Mouse (Mus musculus) stomach, embryonic 15.5 days (tissue): Measurements from ENCODE around the gene Krtcap2. TPM values are rescaled to one million over a fixed set of nuclear protein-coding genes. Genes with fewer than 3 reads are reported as not detected.

Experiments used
- ATAC-seq: fragments of 200-750 bp; cut with Nextera tagmentation; 2 replicates; pipeline ENCODE4 v1.8.0; 2017; ENCODE audit warnings: low read depth, moderate number of reproducible peaks, moderate TSS enrichment; ENCODE audit not compliant: insufficient read depth, low FRiP score
- H3K27ac ChIP-seq: fragments of 300-500 bp; sonication (generic); 2 replicates; pipeline ENCODE4 v1.5.1; 2015; ENCODE audit warnings: mild to moderate bottlenecking, inconsistent platforms
- H3K27me3 ChIP-seq: fragments of 300-500 bp; sonication (generic); replicated peaks from 2 replicates; pipeline ENCODE4 v1.6.1; 2015; ENCODE audit warnings: inconsistent platforms
- H3K36me3 ChIP-seq: fragments of 300-500 bp; sonication (generic); 2 replicates; pipeline ENCODE4 v1.6.1; 2015; ENCODE audit warnings: inconsistent platforms
- H3K4me1 ChIP-seq: fragments of 300-500 bp; sonication (generic); 2 replicates; pipeline ENCODE4 v1.6.1; 2015; ENCODE audit warnings: inconsistent platforms
- H3K4me2 ChIP-seq: fragments of 300-500 bp; sonication (generic); 2 replicates; pipeline ENCODE4 v1.6.1; 2015; ENCODE audit warnings: mild to moderate bottlenecking, inconsistent platforms
- H3K4me3 ChIP-seq: fragments of 300-500 bp; sonication (generic); replicated peaks from 2 replicates; pipeline ENCODE4 v1.5.1; 2015; ENCODE audit warnings: inconsistent platforms
- H3K9ac ChIP-seq: fragments of 300-500 bp; sonication (generic); 2 replicates; pipeline ENCODE4 v1.6.1; 2015; ENCODE audit warnings: inconsistent platforms
- H3K9me3 ChIP-seq: fragments of 300-500 bp; sonication (generic); 2 replicates; pipeline ENCODE4 v1.6.1; 2016; ENCODE audit warnings: inconsistent platforms
- WGBS: fragments of 180-500 bp; shearing (Covaris S2); methylation state at CpG from one replicate; pipeline ENCODE4 v1.1.7; 2015; 5-methylcytosine and 5-hydroxymethylcytosine counted together
- polyA plus RNA-seq: library from polyadenylated mRNA; unstranded; fragments of >200 nt; fragmentation: Nextera tagmentation; extraction: Ambion mirVana; gene quantifications from 2 replicates; pipeline ENCODE4 v1.2.1, GENCODE M21; 2015

The Krtcap2 gene
- polyA plus RNA-seq, 1 experiment from 2014 or later = 406 TPM

- WGBS = 25% methylated on average over 14 of the region's 14 CpGs
- Histone ChIP-seq H3K4me2 (peak overlapping the region; percentile 96), H3K27ac (peak overlapping the region; percentile 90), H3K9me3 (no peaks in the 10 kb centered on the region), H3K27me3 (no peaks in the 10 kb centered on the region), H3K36me3 (peaks cover 10% of the 10 kb centered on the region; the same call in 1 of the 2 replicates), H3K9ac (peak overlapping the region; percentile 73; the same call in 1 of the 2 replicates), H3K4me3 (peak overlapping the region; percentile 64), H3K4me1 (peaks cover 42% of the 10 kb centered on the region)
- 0 out of 2 replicates have a peak, but pooled peaks have one; percentile 1 for ATAC-seq
These were observed 31.7 kb downstream of the Krtcap2 start for GRCm38 (mm10) chr3:89277281-89278021.

- Histone ChIP-seq H3K4me2 (peak overlapping the region; percentile 96), H3K9me3 (no peaks in the 10 kb centered on the region), H3K4me1 (peaks cover 42% of the 10 kb centered on the region), H3K27ac (peak overlapping the region; percentile 90), H3K4me3 (peak overlapping the region; percentile 64), H3K27me3 (no peaks in the 10 kb centered on the region), H3K36me3 (peaks cover 7% of the 10 kb centered on the region; the same call in 1 of the 2 replicates), H3K9ac (peak overlapping the region; percentile 73; the same call in 1 of the 2 replicates)
- 36% methylated on average over 7 of the region's 7 CpGs for WGBS
- ATAC-seq = peak; percentile 11; the same call in 1 of the 2 replicates
These were observed 32.3 kb downstream of the Krtcap2 start for GRCm38 (mm10) chr3:89278107-89278506.

GRCm38 (mm10) chr3:89278643-89279042 is 32.9 kb downstream of the Krtcap2 start:
- H3K9me3 ChIP-seq = no peaks in the 10 kb centered on the region
- peaks cover 7% of the 10 kb centered on the region; the same call in 1 of the 2 replicates for H3K36me3 ChIP-seq
- H3K27ac ChIP-seq = peak overlapping the region; percentile 90
- H3K9ac ChIP-seq = peak overlapping the region; percentile 73; the same call in 1 of the 2 replicates
- peaks cover 42% of the 10 kb centered on the region for H3K4me1 ChIP-seq
- H3K4me3 ChIP-seq = peak overlapping the region; percentile 64
- no peak for ATAC-seq
- 15% methylated on average over 8 of the region's 8 CpGs for WGBS
- no peaks in the 10 kb centered on the region for H3K27me3 ChIP-seq
- H3K4me2 ChIP-seq = peak overlapping the region; percentile 96

GRCm38 (mm10) chr3:89279153-89279890 is 33.6 kb downstream of the Krtcap2 start:
- H3K36me3 ChIP-seq = peaks cover 7% of the 10 kb centered on the region; the same call in 1 of the 2 replicates
- no peaks in the 10 kb centered on the region for H3K27me3 ChIP-seq
- H3K4me3 ChIP-seq = peak overlapping the region; percentile 64
- peak overlapping the region; percentile 90 for H3K27ac ChIP-seq
- WGBS = under 1% methylated on average over 35 of the region's 35 CpGs
- H3K4me1 ChIP-seq = peaks cover 42% of the 10 kb centered on the region
- ATAC-seq = peak; percentile 69
- H3K9me3 ChIP-seq = no peaks in the 10 kb centered on the region
- peak overlapping the region; percentile 96 for H3K4me2 ChIP-seq
- peak overlapping the region; percentile 73 for H3K9ac ChIP-seq

- ATAC-seq = no peak
- H3K9ac ChIP-seq = 0 out of 2 replicates have a peak overlapping the region, but pooled peaks have one; percentile 73
- H3K9me3 ChIP-seq = no peaks in the 10 kb centered on the region
- H3K4me1 ChIP-seq = peaks cover 42% of the 10 kb centered on the region
- peak overlapping the region; percentile 96 for H3K4me2 ChIP-seq
- WGBS = 1% methylated on average over 29 of the region's 29 CpGs
- H3K27ac ChIP-seq = peak overlapping the region; percentile 93
- H3K27me3 ChIP-seq = no peaks in the 10 kb centered on the region
- H3K4me3 ChIP-seq = peak overlapping the region; percentile 64
- H3K36me3 ChIP-seq = peaks cover 3% of the 10 kb centered on the region; the same call in 1 of the 2 replicates
These were observed 34.4 kb downstream of the Krtcap2 start for GRCm38 (mm10) chr3:89280050-89280605.

- Histone ChIP-seq H3K27me3 (no peaks in the 10 kb centered on the region), H3K36me3 (no peaks in the 10 kb centered on the region), H3K4me2 (peak within 1 kb of the TSS; percentile 96), H3K9ac (peak within 1 kb of the TSS; percentile 73; the same call in 1 of the 2 replicates), H3K27ac (peak within 1 kb of the TSS; percentile 93), H3K4me1 (peaks cover 42% of the 10 kb centered on the region), H3K9me3 (no peaks in the 10 kb centered on the region), H3K4me3 (peak within 1 kb of the TSS; percentile 64)
- under 1% methylated on average over 52 of the region's 52 CpGs for WGBS
- peak; percentile 61 for ATAC-seq
These were observed 35.1 kb downstream of the Krtcap2 start, which contains the start of gene Efna1 for GRCm38 (mm10) chr3:89280606-89281511. TSS of gene Efna1 (minus strand) at chr3:89281142.

- 15% methylated on average over 20 of the region's 20 CpGs for WGBS
- Histone ChIP-seq H3K4me1 (peaks cover 42% of the 10 kb centered on the region), H3K9me3 (no peaks in the 10 kb centered on the region), H3K36me3 (no peaks in the 10 kb centered on the region), H3K27ac (peak overlapping the region; percentile 93), H3K27me3 (no peaks in the 10 kb centered on the region), H3K9ac (no peak overlapping the region), H3K4me2 (peak overlapping the region; percentile 96), H3K4me3 (peak overlapping the region; percentile 64)
- no peak for ATAC-seq
These were observed 36.0 kb downstream of the Krtcap2 start for GRCm38 (mm10) chr3:89281579-89282290.

- no peak overlapping the region for H3K4me2 ChIP-seq
- WGBS = 23% methylated on average over 4 of the region's 4 CpGs
- peaks cover 38% of the 10 kb centered on the region for H3K4me1 ChIP-seq
- no peaks in the 10 kb centered on the region for H3K9me3 ChIP-seq
- no peak overlapping the region for H3K4me3 ChIP-seq
- no peak overlapping the region for H3K27ac ChIP-seq
- H3K36me3 ChIP-seq = no peaks in the 10 kb centered on the region
- ATAC-seq = no peak
- H3K27me3 ChIP-seq = no peaks in the 10 kb centered on the region
- no peak overlapping the region for H3K9ac ChIP-seq
These were observed 36.5 kb downstream of the Krtcap2 start for GRCm38 (mm10) chr3:89282291-89282643.

GRCm38 (mm10) chr3:89284261-89284660 is 38.5 kb downstream of the Krtcap2 start:
- 89% methylated on average over 3 of the region's 3 CpGs for WGBS
- Histone ChIP-seq H3K9me3 (no peaks in the 10 kb centered on the region), H3K27me3 (no peaks in the 10 kb centered on the region), H3K36me3 (no peaks in the 10 kb centered on the region), H3K9ac (no peak overlapping the region), H3K4me3 (no peak overlapping the region), H3K4me1 (peaks cover 25% of the 10 kb centered on the region), H3K27ac (no peak overlapping the region), H3K4me2 (no peak overlapping the region)
- ATAC-seq = no peak

GRCm38 (mm10) chr3:89285526-89285925 is 39.8 kb downstream of the Krtcap2 start:
- Histone ChIP-seq H3K9ac (no peak overlapping the region), H3K4me2 (no peak overlapping the region), H3K27me3 (no peaks in the 10 kb centered on the region), H3K27ac (no peak overlapping the region), H3K4me1 (peaks cover 13% of the 10 kb centered on the region), H3K9me3 (no peaks in the 10 kb centered on the region), H3K4me3 (no peak overlapping the region), H3K36me3 (no peaks in the 10 kb centered on the region)
- WGBS = 63% methylated on average over 2 of the region's 2 CpGs
- no peak for ATAC-seq
